Mouse (Mus musculus) lung, postnatal 14 days (tissue): Measurements from ENCODE around the gene Txlng.

Source experiments
- DNase-seq: peaks from one replicate; pipeline ENCODE4 v3.0.0; 2021

The Txlng gene

DNA sequence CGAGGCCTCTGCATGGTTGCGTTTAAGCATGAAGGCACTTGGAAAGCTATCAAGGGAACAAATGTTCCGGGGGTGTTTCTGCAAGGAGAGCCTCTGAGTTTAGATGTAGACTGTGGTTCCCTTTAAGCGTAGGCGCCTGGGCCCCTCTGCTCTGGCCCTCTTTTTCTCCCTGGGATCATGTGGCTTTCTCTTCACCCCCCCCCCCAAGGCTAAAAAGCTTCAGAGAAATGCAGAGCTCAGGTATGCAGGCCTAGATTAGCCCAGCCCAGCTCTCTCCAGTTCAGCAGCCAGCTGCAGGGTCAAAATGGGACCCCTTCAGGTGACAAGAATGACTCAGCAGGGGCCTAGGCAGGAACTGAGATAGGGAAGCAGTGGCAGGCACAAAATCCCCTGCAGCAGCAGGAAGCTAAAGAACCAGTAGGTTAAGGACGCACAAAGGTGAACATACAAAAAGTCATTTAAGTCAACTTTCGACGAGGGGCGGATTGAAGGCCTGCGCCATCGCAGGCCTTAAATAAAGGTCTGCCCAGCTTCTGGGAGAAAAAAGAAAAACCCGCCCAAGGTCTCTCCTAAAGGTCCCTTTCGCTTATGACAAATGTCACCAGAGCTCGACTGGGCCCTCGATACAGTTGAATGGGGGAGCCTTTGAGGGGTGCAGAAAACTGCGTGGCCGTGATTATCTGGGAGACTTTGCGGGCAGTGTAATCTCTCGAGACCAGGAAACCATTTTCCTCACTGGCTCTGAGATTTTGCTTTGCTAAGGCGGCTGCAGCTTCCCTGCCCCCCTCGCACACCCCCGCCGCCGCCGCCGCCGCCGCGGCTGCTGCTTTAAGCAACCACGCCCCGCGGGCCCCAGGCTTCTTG lies 69.8 kb downstream of the Txlng start:
- peak; percentile 10 for DNase-seq

DNA sequence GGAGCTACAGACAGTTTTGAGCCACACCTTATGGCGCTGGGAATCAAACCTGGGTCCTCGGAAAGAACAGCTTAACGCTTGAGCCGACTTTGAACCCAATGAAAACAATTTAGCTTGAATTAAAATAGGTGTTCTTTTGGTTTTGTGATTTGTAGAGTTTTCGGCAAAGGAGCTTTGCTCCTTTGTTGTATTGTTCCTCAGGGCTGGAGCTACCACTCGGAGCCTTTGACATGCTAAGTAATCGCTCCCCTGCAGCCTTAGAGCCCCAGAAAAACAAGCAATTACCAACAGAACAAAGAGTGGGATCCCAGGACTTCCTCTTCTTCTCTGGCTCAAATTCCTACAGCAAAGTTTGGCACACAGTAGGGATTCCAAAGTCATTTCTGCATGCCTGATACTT lies 73.2 kb downstream of the Txlng start:
- DNase-seq: no peak

DNA sequence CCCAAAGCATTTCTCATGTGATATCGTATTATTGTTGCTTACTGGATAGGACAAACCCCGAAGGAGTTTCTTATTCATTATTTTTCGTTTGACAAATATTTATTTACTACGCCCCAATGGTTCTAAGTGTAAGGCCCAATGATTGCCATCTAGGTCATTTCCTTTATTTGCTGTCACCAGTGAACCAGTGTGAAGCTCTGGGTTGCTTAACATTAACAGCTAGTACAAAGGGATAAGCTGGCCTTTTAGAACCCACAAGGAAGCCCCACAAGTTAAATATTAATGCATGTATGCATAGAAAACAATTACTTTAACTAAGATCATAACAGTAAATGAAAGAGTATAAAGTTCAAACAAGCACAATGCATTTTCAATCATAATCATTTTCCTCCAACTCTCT lies 74.9 kb downstream of the Txlng start:
- DNase-seq: no peak

GRCm38 (mm10) chrX:162752418-162752817 lies 76.8 kb downstream of the Txlng start:
- DNase-seq: no peak

- DNase-seq: no peak
These were observed 80.4 kb downstream of the Txlng start for GRCm38 (mm10) chrX:162748696-162749420.

DNA sequence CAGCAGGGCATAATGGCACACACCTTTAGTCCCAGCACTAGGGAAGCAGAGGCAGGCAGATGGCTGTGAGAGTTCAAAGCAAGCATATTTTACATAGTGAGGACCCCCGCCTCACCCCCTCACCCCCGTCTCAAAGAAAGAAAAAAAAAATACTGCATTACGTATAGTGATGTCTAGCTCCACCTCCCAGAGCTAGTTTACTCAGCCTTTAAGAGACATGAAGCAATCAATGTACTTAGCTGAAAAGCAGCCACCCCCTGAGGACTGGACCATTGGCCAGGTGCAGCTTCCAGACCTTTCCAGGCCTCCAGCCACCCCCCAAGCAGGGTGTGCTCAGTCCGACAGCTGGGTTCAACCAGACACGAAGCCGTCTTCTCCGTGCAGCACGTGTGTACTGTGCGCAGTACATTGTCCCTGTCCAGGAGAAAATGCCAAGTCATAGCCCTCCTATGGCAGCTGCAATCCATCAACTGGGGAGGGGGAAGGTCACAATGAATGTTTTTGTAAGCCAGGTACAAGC lies 93.1 kb downstream of the Txlng start:
- peak; percentile 11 for DNase-seq

GRCm38 (mm10) chrX:162734997-162735929 lies 94.0 kb downstream of the Txlng start:
- DNase-seq: peak; percentile 63

- no peak for DNase-seq
These were observed 99.2 kb downstream of the Txlng start for GRCm38 (mm10) chrX:162730031-162730430.
